Mouse (Mus musculus) cerebellum, postnatal 10 days (tissue): Measurements from ENCODE around the gene Grin1.

Experiments
- DNase-seq, 2 experiments: peaks; one replicate each; pipeline ENCODE4 v3.0.0; 2021; ENCODE audit warnings: mixed read lengths in 2 of 2

Grin1 gene

DNA sequence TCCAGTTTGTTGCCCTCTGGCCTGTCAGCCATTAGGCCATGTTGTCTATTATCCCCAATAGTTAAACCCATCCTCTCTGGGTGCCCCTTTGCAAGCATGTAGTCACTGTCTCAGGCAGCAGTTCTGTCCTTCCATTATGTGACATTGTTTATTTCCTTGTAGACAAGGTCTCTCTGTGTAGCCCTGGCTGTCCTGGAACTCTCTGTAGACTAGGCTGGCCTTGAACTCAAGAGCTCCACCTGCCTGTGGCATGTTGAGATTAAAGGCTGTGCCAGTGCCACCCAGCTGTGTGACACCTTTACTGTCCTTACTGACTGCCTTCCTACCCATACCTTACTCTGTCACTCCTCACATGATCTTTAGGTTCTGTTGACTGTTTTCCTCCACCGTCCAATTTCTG lies 66.7 kb downstream of the Grin1 start:
- DNase-seq = peak; percentile 33 to 48

- peak in 1 of 2 experiments; percentile 45 for DNase-seq
Observed at GRCm38 (mm10) chr2:25246183-25247072, 72.6 kb downstream of the Grin1 start, which contains the start of gene AL732309.1. AL732309.1 (minus strand) TSS chr2:25246863.

- DNase-seq = no peak
Observed at GRCm38 (mm10) chr2:25244144-25244543, 74.8 kb downstream of the Grin1 start.

DNA sequence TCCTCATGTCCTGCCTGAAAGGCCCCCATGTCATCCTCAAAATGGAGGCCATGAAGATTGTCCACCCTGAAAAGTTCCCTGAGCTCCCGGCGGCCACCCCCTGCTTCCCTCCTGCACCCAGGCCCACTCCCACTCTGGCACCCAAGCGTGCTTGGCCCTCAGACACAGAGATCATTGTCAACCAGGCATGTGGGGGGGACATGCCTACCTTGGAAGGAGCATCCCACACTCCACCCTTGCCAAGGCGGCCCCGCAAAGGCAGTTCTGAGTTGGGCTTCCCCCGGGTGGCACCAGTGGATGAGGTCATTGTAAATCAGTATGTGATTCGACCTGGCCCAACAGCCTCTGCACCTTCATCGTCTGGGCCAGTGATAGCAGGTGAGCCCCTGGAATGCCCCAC lies 75.6 kb downstream of the Grin1 start:
- DNase-seq = no peak

- DNase-seq = peak; percentile 63
Observed at GRCm38 (mm10) chr2:25242101-25242506, 76.9 kb downstream of the Grin1 start, which contains the start of the genes Rnf208 and Cysrt1. Rnf208 (plus strand) TSS chr2:25242255. Cysrt1 (minus strand) TSS chr2:25242452.

- DNase-seq = no peak
Observed at GRCm38 (mm10) chr2:25241438-25241775, 77.6 kb downstream of the Grin1 start.
